Mouse (Mus musculus): ENCODE measurements around the gene Itga5. TPM values are rescaled to one million over a fixed set of nuclear protein-coding genes. Genes with fewer than 3 reads are reported as not detected.

Itga5 gene
- total RNA-seq, 2 experiments from 2014 or later: 2.6 to 3.0 TPM

DNA sequence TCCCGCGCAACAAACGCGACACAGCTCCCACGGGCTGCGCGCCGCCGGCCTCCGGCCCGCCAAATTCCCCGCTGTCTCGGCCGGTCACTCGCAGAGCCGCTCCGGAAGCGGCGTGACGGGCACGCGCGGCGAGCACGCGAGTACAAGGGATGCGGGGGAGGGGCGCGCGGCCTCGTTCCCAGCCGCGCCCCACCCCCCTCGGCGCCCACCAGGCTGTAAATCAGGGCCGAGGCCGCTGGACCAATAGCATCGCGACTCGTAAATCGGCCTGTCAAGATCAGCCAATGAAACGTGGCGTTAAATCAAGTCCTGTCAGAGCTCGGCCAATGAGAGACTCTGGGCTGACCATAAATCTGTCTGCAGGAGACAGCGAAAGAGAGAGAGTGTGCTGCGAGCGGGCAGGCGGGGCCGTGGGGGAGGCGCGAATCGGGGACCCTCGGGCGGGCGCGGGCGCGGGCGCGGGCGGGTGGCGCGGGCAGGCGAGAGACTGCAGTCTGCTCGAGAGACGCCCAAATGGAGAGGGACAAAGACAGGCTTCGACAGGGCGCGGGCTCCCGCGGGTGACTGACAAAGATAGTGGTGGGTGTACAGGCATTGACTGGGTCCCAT is 61.4 kb downstream of the Itga5 start:
- no peak for TF ChIP-seq CTCF (IDR thresholded peaks at IDR 0.05)
- H3K4me3 ChIP-seq: peak overlapping the region; percentile 60
- DNase-seq (ENCODE audit: extremely low spot score in 1 of 2, low spot score in 2 of 2): peak; percentile 94 to 96
- intact Hi-C loops (cut with DNase I): loop anchor here (2.0 to 10.0 kb wide), 2 partner anchors 64 to 560 kb away; partner anchors contain the start of gene Hnrnpa1
- peak overlapping the region; percentile 97 for H3K27ac ChIP-seq

DNA sequence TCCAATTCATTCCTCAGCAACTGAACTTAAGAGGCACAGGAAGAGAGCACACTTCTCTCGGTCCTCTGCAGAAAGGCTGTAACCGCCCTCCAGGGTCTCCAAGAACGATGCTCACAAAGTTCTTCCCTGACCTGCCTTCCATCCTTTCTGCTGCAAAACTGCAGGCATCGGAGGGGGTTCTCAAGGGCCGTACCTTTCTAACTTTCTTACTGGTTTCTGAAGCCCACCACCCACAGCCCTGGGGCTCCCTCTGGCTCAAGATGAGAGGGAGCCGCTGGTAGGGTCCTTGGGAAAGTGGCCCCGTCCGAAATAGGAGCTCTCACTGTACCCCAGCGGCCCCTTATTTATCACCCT is 62.0 kb downstream of the Itga5 start:
- Histone ChIP-seq H3K27ac (peak overlapping the region; percentile 93), H3K4me3 (peak overlapping the region; percentile 60)
- intact Hi-C loops (cut with DNase I): loop anchor here (2.0 to 10.0 kb wide), 2 partner anchors 64 to 560 kb away; partner anchors contain the start of gene Hnrnpa1
- no peak for DNase-seq (ENCODE audit: extremely low spot score in 1 of 2, low spot score in 2 of 2)
- no peak for TF ChIP-seq CTCF (IDR thresholded peaks at IDR 0.05)

DNA sequence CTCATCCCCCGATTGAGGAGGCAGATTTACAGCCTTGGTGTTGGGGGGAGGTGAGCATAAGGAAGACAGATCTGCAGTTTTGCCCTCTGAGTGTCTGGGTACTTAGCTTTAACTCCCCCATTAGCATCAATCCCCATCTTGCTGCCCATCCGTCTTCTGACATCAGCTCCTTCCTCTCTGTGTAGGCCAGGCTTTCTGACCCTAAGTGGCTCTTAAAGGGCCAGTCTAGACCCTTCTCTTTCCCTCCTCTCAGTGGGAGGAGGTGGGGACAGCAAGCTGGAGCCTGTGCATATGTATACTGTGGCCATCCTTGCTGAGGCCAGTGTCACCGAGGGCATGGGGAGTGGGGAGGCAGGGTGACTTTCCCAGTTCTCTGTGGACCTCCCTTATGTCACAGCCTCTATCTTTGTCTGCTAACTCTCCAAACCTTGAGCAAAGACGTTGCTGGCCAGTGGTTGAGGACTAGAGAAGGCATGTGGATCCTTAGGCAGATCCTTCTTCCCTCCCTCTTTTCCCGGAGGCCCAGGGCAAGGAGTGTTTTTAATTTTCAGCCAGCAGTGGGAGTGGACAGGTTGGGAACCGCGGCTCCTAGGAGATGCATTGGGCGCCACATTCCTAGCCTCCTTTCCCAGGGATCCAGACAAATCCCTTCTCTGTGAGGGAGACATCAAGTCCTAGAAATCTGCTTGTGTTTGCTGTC is 62.5 kb downstream of the Itga5 start:
- Histone ChIP-seq H3K27ac (peak overlapping the region; percentile 93), H3K4me3 (peak overlapping the region; percentile 60)
- intact Hi-C loops (cut with DNase I): loop anchor here (2.0 to 10.0 kb wide), 2 partner anchors 63 to 559 kb away; partner anchors contain the start of gene Hnrnpa1
- peak in 1 of 2 experiments; percentile 18 for DNase-seq (ENCODE audit: extremely low spot score in 1 of 2, low spot score in 2 of 2)
- TF ChIP-seq CTCF (IDR thresholded peaks at IDR 0.05): no peak

DNA sequence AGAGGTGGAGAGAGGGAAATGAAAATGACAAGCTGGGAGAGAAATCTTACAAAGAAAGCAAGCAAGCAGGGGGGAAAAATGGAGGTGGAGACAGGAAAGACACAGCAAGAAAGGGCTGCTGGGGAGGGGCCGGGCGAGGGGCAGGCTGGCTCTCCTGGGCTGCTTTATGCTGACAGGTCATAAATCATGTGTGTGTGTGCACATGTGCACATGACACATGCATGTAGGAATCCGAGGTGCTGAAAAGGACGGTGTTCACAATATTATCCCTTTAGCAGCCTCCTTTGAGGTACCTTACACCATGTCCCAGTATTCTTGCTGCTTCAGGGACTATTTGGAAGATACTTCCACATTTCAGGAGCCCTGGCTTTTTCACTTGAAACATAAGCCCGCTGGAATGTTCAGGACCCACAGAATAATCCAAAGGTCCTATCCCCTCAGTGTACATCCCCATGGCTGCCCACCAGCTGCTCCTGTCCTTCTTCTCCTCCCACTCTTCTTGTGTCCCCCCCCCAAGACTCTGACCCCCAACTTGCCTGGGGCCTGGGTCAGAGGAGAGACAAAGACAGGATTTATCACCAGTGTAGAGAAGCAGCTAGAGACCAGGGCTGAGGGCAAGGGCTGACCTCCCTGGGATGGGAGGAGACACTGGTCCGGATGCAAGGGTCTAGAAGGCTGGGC is 64.1 kb downstream of the Itga5 start:
- no peak overlapping the region for H3K4me3 ChIP-seq
- no peak overlapping the region; the same call in 1 of the 2 replicates for H3K27ac ChIP-seq
- peak in 1 of 2 experiments; percentile 8 for DNase-seq (ENCODE audit: extremely low spot score in 1 of 2, low spot score in 2 of 2)
- TF ChIP-seq CTCF (IDR thresholded peaks at IDR 0.05): no peak
- intact Hi-C loops (cut with DNase I): loop anchor here (10.0 kb wide), 1 partner anchor 558 kb away; no protein-coding TSS in a partner anchor

DNA sequence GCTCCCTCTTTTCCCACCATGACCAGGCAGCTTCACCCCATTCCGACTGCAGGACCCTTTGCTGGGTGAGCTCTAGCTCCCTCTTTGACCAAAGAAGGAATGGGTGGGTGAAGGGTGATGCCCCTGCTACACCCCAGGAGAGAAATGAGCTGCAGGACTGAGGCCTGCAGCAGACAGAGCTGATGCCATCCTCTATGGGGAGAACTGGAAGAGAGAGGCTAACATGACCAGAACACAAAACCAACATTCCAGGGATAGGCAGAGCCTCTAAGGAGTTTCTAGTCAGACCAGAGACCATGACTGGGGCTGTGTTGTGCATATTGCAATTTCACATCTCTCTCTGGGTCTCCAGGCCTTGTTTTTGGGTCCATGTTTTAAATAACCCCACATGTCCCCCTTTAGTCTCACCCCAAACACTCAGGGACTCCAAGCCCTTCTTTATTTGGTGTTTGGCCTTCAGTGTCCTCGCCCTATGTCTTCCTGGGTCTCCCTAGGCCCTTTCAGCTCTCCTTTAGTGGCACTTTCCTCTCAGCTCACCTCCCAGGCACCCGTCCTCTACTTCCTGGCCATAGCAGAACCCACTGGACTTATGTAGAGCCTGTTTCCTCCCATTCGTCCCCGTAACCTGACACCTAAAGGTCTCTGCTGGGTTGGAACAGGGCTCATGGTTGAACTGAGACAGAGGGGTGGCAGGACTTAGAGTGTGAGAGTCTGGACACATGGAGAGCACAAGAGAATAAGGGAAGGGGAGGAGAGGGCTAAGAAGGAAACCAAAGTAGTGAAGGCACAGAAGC is 64.8 kb downstream of the Itga5 start:
- Histone ChIP-seq H3K4me3 (no peak overlapping the region), H3K27ac (peak overlapping the region; percentile 36; the same call in 1 of the 2 replicates)
- intact Hi-C loops (cut with DNase I): loop anchor here (10.0 kb wide), 1 partner anchor 557 kb away; no protein-coding TSS in a partner anchor
- DNase-seq (ENCODE audit: extremely low spot score in 1 of 2, low spot score in 2 of 2): peak in 1 of 2 experiments; percentile 8
- no peak; the same call in 1 of the 2 replicates for TF ChIP-seq CTCF (IDR thresholded peaks at IDR 0.05)

DNA sequence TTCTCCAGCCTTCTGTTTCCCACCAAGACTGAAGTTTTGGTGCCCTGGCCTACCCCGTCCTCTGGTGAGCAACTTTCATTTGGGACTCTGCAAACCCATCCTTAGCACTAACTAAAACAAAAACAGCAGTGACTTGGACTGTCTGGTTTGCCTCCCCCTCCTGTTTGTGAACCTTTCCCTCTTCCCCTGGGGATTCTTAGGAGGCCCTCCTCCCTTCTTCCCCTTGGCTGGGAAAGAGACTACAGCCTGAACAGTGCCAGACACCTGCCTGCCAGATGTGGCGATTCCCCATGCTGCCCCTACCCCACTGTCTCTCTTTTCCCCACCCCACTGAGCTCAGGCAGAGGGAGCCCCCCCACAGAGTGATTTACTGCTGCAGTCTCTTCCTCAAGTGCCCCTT is 65.5 kb downstream of the Itga5 start:
- no peak for TF ChIP-seq CTCF (IDR thresholded peaks at IDR 0.05)
- intact Hi-C loops (cut with DNase I): loop anchor here (10.0 kb wide), 1 partner anchor 556 kb away; no protein-coding TSS in a partner anchor
- no peak overlapping the region for H3K4me3 ChIP-seq

DNA sequence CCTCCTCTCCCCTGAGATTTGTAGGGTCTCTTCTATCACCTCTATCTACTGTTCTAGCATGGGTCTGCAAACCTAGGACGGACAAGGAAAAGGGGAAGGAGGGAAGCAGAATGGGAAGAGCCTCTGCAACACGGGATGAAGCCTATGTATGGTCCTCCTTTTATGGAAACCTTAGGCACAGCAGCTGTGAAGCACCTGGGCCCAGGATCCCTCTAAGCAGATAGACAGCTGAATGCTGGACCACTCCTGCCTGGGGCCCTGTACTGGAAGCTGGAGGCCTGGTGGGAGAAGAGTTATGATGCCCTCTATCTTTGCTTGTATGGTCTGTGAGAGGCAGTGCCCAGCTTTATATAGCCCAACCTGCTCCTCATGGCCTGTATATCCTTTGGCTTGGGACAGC is 66.0 kb downstream of the Itga5 start:
- Histone ChIP-seq H3K4me3 (no peak overlapping the region), H3K27ac (peak overlapping the region; percentile 91)
- TF ChIP-seq CTCF (IDR thresholded peaks at IDR 0.05): no peak
- peak in 1 of 2 experiments; percentile 19 for DNase-seq (ENCODE audit: extremely low spot score in 1 of 2, low spot score in 2 of 2)
- intact Hi-C loops (cut with DNase I): loop anchor here (10.0 kb wide), 1 partner anchor 556 kb away; no protein-coding TSS in a partner anchor

More for the DNA sequence above, 65.5 kb downstream of the Itga5 start:
- peak overlapping the region; percentile 91 for H3K27ac ChIP-seq
- no peak for DNase-seq (ENCODE audit: extremely low spot score in 1 of 2, low spot score in 2 of 2)

DNA sequence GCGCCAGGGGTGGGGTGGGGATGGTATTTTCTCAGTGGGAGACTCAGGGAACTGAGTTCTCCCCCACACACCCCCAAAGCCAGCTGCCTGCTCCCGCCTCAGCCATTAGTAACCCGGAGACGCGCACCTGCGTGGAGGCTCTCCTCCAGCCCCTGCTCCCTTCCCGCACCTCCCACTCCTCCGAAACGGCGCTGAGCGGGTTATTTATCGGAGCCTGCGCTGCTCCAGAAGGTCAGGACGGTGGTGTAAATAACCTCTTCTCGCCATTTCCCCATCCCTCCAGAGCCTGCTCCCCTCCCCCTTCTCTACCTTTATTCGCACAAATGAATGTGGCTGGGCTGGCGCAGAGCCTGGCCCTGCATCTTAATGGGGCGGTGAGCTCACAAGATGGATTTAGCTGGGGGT is 66.5 kb downstream of the Itga5 start:
- Histone ChIP-seq H3K4me3 (peak overlapping the region; percentile 31), H3K27ac (peak overlapping the region; percentile 91)
- no peak for TF ChIP-seq CTCF (IDR thresholded peaks at IDR 0.05)
- peak; percentile 65 to 66 for DNase-seq (ENCODE audit: extremely low spot score in 1 of 2, low spot score in 2 of 2)
- intact Hi-C loops (cut with DNase I): loop anchor here (10.0 kb wide), 1 partner anchor 555 kb away; no protein-coding TSS in a partner anchor

DNA sequence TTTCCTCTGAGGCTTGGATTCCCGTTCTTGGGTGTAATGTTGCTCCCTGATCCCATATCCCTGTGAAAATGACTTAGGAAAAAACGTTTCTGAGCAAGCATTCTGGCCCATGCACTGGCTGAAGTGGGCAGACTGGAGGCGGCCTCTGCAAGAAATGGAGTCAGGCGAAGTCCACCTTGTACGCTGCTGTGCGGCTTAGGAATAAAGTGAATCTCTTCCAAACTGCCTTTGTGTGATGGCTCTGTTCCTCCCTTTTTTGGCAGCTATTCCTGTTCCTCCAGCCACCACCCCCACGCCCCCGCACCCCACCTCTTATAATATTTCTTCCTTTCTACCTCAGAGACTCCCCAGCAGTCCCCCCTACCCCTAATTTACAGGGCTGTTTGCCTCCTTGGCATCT is 66.9 kb downstream of the Itga5 start:
- intact Hi-C loops (cut with DNase I): loop anchor here (10.0 kb wide), 1 partner anchor 555 kb away; no protein-coding TSS in a partner anchor
- no peak for TF ChIP-seq CTCF (IDR thresholded peaks at IDR 0.05)
- H3K27ac ChIP-seq: peak overlapping the region; percentile 91
- H3K4me3 ChIP-seq: peak overlapping the region; percentile 31
- no peak for DNase-seq (ENCODE audit: extremely low spot score in 1 of 2, low spot score in 2 of 2)

DNA sequence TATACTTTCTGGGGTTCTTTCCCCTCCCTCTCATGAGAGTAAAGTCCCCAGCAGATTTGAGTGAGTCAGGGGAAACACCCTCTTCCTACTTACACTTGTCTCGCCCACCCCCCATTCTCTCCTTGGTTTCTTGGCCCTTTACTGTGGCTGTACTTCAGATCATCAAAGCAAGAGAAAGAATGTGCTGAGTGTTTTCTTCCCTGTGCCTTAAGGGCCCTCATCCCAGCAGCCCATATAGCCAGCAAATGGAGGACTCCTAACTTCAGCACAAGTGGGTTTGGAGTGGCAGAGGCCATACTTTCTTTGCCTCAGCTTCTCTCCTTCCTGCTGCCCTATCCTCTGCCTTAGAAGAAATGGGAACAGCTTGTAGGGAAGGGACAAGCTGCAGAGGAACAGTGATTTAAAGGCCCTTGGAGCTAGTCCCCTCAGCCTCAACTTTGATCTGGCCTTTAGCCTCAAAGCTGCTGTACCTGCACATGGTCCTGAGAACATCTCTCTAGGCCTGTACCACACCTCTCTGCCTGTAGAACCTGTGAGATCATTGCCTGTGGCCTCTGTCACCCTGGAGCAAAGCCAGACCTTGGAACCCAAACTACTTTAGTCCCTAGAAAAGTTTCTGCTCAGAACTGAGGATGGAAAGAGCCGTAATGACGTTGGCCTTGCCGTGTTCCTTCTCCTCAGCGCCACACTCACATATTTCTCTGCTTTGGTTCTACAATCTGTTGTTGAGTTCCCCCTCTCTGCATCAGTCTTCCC is 67.5 kb downstream of the Itga5 start:
- intact Hi-C loops (cut with DNase I): no loop called here
- TF ChIP-seq CTCF (IDR thresholded peaks at IDR 0.05): no peak
- no peak for DNase-seq (ENCODE audit: extremely low spot score in 1 of 2, low spot score in 2 of 2)
- Histone ChIP-seq H3K4me3 (no peak overlapping the region), H3K27ac (peak overlapping the region; percentile 91)
